ENCODE assay signal across 8 mouse cellular contexts in the genomic region with DNA sequence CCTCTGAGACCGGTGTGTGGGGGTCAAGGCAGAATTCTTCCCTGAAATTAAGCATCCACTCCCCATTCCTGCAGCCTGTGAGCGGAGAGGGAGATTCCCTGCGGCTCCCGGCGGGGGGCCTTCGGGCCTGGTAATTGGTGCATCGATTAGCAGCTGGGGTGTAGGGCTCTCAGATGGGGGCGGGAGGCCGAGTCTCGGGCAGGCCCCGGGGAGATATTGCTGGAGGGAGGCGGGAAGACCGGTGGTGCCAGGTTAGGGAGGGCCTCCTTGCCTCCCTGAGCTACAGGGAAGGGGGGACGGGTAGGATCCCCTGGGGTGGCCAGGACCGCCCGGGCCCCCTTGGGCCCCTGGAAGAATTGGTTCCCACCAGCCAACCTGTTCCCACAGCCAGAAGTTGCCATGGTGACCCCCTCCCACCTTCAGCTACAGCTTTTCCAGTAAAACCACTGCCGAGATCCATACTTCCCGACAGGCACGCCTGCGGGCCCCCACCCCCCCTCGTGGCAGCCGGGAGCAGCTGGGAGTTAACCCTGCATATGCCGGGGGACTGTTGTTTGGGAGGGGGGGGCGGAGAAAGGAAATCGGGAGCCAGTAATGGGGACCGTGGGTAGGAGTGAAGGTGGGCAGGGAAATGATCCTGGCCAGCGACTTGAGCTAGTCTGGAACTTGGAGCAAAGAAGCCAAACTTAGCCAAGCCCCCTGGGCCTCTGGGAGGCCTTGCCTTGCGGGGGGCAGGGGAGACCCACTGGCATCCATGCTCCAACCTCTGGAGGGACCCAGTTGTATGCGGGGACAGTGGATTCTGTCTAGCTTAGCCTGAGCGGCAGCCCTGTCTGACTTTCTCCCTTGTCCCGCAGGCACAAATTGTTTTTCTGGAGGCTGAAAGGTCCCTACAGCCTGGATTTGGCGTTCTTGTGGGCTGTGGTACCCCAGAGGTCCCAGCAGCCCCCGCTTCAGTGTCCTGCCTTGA. TPM values are rescaled to one million over a fixed set of nuclear protein-coding genes. Genes with fewer than 3 reads are reported as not detected.
DNase-seq lines count a peak whose midpoint lies in the region; ATAC-seq and TF ChIP-seq lines count a peak whose summit lies in the region.

No protein-coding gene starts in this region.

- no peaks in the 10 kb centered on the region for H3K27me3 ChIP-seq in lung, postnatal 0 days (replicated peaks; ENCODE audit: insufficient read depth, low read length)
- H3K27me3 ChIP-seq in forebrain, embryonic 12.5 days: peaks cover 93% of the 10 kb centered on the region
- peaks cover 28% of the 10 kb centered on the region for H3K27me3 ChIP-seq in liver, embryonic 11.5 days (replicated peaks; ENCODE audit: control insufficient read depth, insufficient read depth, low read length)

- H3K4me1 ChIP-seq in lung, postnatal 0 days (ENCODE audit: insufficient read depth, low read depth, low read length): peaks cover 25% of the 10 kb centered on the region
- H3K4me1 ChIP-seq in forebrain, embryonic 12.5 days: peaks cover 44% of the 10 kb centered on the region
- peaks cover 22% of the 10 kb centered on the region for H3K4me1 ChIP-seq in liver, embryonic 11.5 days (replicated peaks; ENCODE audit: control insufficient read depth, insufficient read depth, low read length)

- H3K9ac ChIP-seq in lung, postnatal 0 days (replicated peaks; ENCODE audit: low read depth): peak overlapping the region; percentile 19; the same call in 1 of the 2 replicates
- H3K9ac ChIP-seq in forebrain, embryonic 12.5 days: peak overlapping the region; percentile 41; the same call in 1 of the 2 replicates
- 0 out of 2 replicates have a peak overlapping the region, but pooled peaks have one; percentile 5 for H3K9ac ChIP-seq in liver, embryonic 11.5 days (ENCODE audit: low read depth, low read length)

- H3K4me3 ChIP-seq in lung, postnatal 0 days (ENCODE audit: low read depth, low read length): 0 out of 2 replicates have a peak overlapping the region, but pooled peaks have one; percentile 10
- H3K4me3 ChIP-seq in forebrain, embryonic 12.5 days (replicated peaks): peak overlapping the region; percentile 30
- peak overlapping the region; percentile 22 for H3K4me3 ChIP-seq in liver, embryonic 11.5 days (ENCODE audit: low read depth, low read length)

- no peak for DNase-seq in lung, postnatal 0 days (ENCODE audit: low spot score)
- DNase-seq in lung, adult 18-20 months: no peak
- DNase-seq in liver, embryonic 11.5 days (ENCODE audit: low spot score): no peak
- peak; percentile 56 for DNase-seq in right cerebral cortex, postnatal 14 days
- no peak for DNase-seq in spleen, postnatal 14 days (ENCODE audit: low spot score in 2 of 2)
- DNase-seq in thymus, postnatal 0 days (ENCODE audit: low spot score): no peak

- no peaks in the 10 kb centered on the region for H3K9me3 ChIP-seq in lung, postnatal 0 days (ENCODE audit: low read length)
- H3K9me3 ChIP-seq in forebrain, embryonic 12.5 days: no peaks in the 10 kb centered on the region
- no peaks in the 10 kb centered on the region for H3K9me3 ChIP-seq in liver, embryonic 11.5 days (ENCODE audit: control insufficient read depth, low read length)

- no peaks in the 10 kb centered on the region for H3K36me3 ChIP-seq in lung, postnatal 0 days (ENCODE audit: insufficient read depth, low read length)
- no peaks in the 10 kb centered on the region for H3K36me3 ChIP-seq in forebrain, embryonic 12.5 days (replicated peaks)
- no peaks in the 10 kb centered on the region for H3K36me3 ChIP-seq in liver, embryonic 11.5 days (ENCODE audit: control insufficient read depth, insufficient read depth, low read length)

- 23% methylated on average over 29 of the region's 33 CpGs for WGBS in lung, postnatal 0 days
- 1% methylated on average over 33 of the region's 33 CpGs for WGBS in forebrain, embryonic 12.5 days
- WGBS in liver, embryonic 11.5 days: 22% methylated on average over 33 of the region's 33 CpGs

- peak overlapping the region; percentile 14; the same call in 1 of the 2 replicates for H3K27ac ChIP-seq in lung, postnatal 0 days (ENCODE audit: low read length)
- H3K27ac ChIP-seq in forebrain, embryonic 12.5 days: peak overlapping the region; percentile 81
- H3K27ac ChIP-seq in liver, embryonic 11.5 days (ENCODE audit: low read depth, low read length): peak overlapping the region; percentile 45; the same call in 1 of the 2 replicates

- TF ChIP-seq EP300 in lung, postnatal 0 days (IDR thresholded peaks at IDR 0.05): peak; percentile 64; the same call in 1 of the 2 replicates

- peak overlapping the region; percentile 34 for H3K4me2 ChIP-seq in lung, postnatal 0 days (replicated peaks; ENCODE audit: low read depth, low read length)
- H3K4me2 ChIP-seq in forebrain, embryonic 12.5 days: peak overlapping the region; percentile 56
- peak overlapping the region; percentile 56 for H3K4me2 ChIP-seq in liver, embryonic 11.5 days

- ATAC-seq in lung, postnatal 0 days: peak; percentile 24; the same call in 1 of the 2 replicates
- peak; percentile 47 for ATAC-seq in forebrain, embryonic 12.5 days (ENCODE audit: low FRiP score)
- no peak for ATAC-seq in liver, embryonic 11.5 days (replicated peaks; ENCODE audit: low FRiP score)
- ATAC-seq in erythroid progenitor cell, adult 5-6 weeks (replicated peaks; ENCODE audit: low FRiP score, poor library complexity, severe bottlenecking): no peak

- TF ChIP-seq CTCF in lung, postnatal 0 days (IDR thresholded peaks at IDR 0.05): no peak

RNA-seq across cellular contexts. Expression of gene Tha1, which starts 15.9 kb away (rescaled TPM):
- polyA plus RNA-seq in lung, postnatal 0 days (2015; fragmentation: Nextera tagmentation; extraction: Ambion mirVana): 6.3 and 8.4 TPM in 2 replicates
- 2.9 and 3.9 TPM in 2 replicates for polyA plus RNA-seq in forebrain, embryonic 12.5 days (2016; fragmentation: Nextera tagmentation; extraction: Ambion mirVana)
- polyA plus RNA-seq in liver, embryonic 11.5 days (2014; fragmentation: Nextera tagmentation; extraction: Ambion mirVana): 1.5 and 1.7 TPM in 2 replicates
- 0.42 TPM in 1 of 2 replicates, not detected in the other for total RNA-seq in erythroid progenitor cell, adult 5-6 weeks (2015; ENCODE audit: low replicate concordance)
- total RNA-seq in erythroid progenitor cell, adult 5-6 weeks (2017; ENCODE audit: low replicate concordance): 1.8 and 3.3 TPM in 2 replicates
- 9.0 and 9.4 TPM in 2 replicates for polyA plus RNA-seq in thymus, postnatal 0 days (2015; fragmentation: Nextera tagmentation; extraction: Ambion mirVana)

RNA-seq across cellular contexts. Expression of gene Tmem235, which starts 28.6 kb away (rescaled TPM):
- not detected in 2 replicates for polyA plus RNA-seq in lung, postnatal 0 days (2015; fragmentation: Nextera tagmentation; extraction: Ambion mirVana)
- not detected in 2 replicates for polyA plus RNA-seq in forebrain, embryonic 12.5 days (2016; fragmentation: Nextera tagmentation; extraction: Ambion mirVana)
- not detected in 2 replicates for polyA plus RNA-seq in liver, embryonic 11.5 days (2014; fragmentation: Nextera tagmentation; extraction: Ambion mirVana)
- not detected in 2 replicates for total RNA-seq in erythroid progenitor cell, adult 5-6 weeks (2015; ENCODE audit: low replicate concordance)
- 1.1 TPM in 1 of 2 replicates, not detected in the other for total RNA-seq in erythroid progenitor cell, adult 5-6 weeks (2017; ENCODE audit: low replicate concordance)
- not detected in 2 replicates for polyA plus RNA-seq in thymus, postnatal 0 days (2015; fragmentation: Nextera tagmentation; extraction: Ambion mirVana)

RNA-seq across cellular contexts. Expression of gene Birc5, which starts 40.1 kb away (rescaled TPM):
- 15.0 and 26.2 TPM in 2 replicates for polyA plus RNA-seq in lung, postnatal 0 days (2015; fragmentation: Nextera tagmentation; extraction: Ambion mirVana)
- 282 and 293 TPM in 2 replicates for polyA plus RNA-seq in forebrain, embryonic 12.5 days (2016; fragmentation: Nextera tagmentation; extraction: Ambion mirVana)
- 430 and 440 TPM in 2 replicates for polyA plus RNA-seq in liver, embryonic 11.5 days (2014; fragmentation: Nextera tagmentation; extraction: Ambion mirVana)
- 782 and 936 TPM in 2 replicates for total RNA-seq in erythroid progenitor cell, adult 5-6 weeks (2015; ENCODE audit: low replicate concordance)
- total RNA-seq in erythroid progenitor cell, adult 5-6 weeks (2017; ENCODE audit: low replicate concordance): 871 and 1,077 TPM in 2 replicates
- 457 and 480 TPM in 2 replicates for polyA plus RNA-seq in thymus, postnatal 0 days (2015; fragmentation: Nextera tagmentation; extraction: Ambion mirVana)

Comparison
In these comparisons a context has a peak if more than half of its experiments do, and no peak if none do; other contexts are left out.
1. ATAC-seq: peak in lung, postnatal 0 days (single experiment) and forebrain, embryonic 12.5 days (single experiment); none in liver, embryonic 11.5 days (single experiment) and erythroid progenitor cell, adult 5-6 weeks (single experiment).
2. H3K27ac ChIP-seq: peak in every context shown above with its lines; median percentile 81 in forebrain, embryonic 12.5 days; 45 in liver, embryonic 11.5 days; 14 in lung, postnatal 0 days.
3. RNA of gene Birc5, which starts 40.1 kb away (polyA plus RNA-seq): 457 to 480 TPM in thymus, postnatal 0 days, 430 to 440 TPM in liver, embryonic 11.5 days and 282 to 293 TPM in forebrain, embryonic 12.5 days; 15.0 to 26.2 TPM in lung, postnatal 0 days; every median in the first group is over 10 times any median in the second.
4. Peak in every context shown above with its lines, with median percentiles within 50 percentile points of each other: H3K4me2 ChIP-seq, H3K4me3 ChIP-seq and H3K9ac ChIP-seq.